Mouse (Mus musculus): ENCODE measurements around the gene Cerk. TPM values are rescaled to one million over a fixed set of nuclear protein-coding genes. Genes with fewer than 3 reads are reported as not detected.
A peak's percentile ranks its signal among the peaks of the same experiment; 100 is the strongest.
"Not testable (repeated sequence)": the region's sequence is repeated elsewhere in the genome, so short reads cannot be mapped to it uniquely, and the experiment has no call there.

Gene Cerk
- polyA plus RNA-seq, 1 experiment = 42.8 TPM

GRCm38 (mm10) chr15:86200169-86200568 lies 14.2 kb upstream of the Cerk start:
- no peak overlapping the region for H3K4me3 ChIP-seq (ENCODE audit: insufficient read depth, low read length)
- H3K27ac ChIP-seq (ENCODE audit: insufficient read depth, low read length) = no peak overlapping the region
- TF ChIP-seq CTCF (IDR thresholded peaks at IDR 0.05; ENCODE audit: extremely low read depth, insufficient read depth, low read length) (no peak), POLR2A (IDR thresholded peaks at IDR 0.05; ENCODE audit: extremely low read depth, insufficient read depth, low read length) (no peak)
- peaks cover 4% of the 10 kb centered on the region; the same call in 1 of the 2 replicates for H3K4me1 ChIP-seq (ENCODE audit: control insufficient read depth, insufficient read depth, low read length)

GRCm38 (mm10) chr15:86199482-86199881 lies 13.5 kb upstream of the Cerk start:
- Histone ChIP-seq H3K4me3 (ENCODE audit: insufficient read depth, low read length) (no peak overlapping the region), H3K4me1 (ENCODE audit: control insufficient read depth, insufficient read depth, low read length) (peaks cover 4% of the 10 kb centered on the region; the same call in 1 of the 2 replicates), H3K27ac (ENCODE audit: insufficient read depth, low read length) (0 out of 2 replicates have a peak overlapping the region, but pooled peaks have one; percentile 34)
- TF ChIP-seq POLR2A (IDR thresholded peaks at IDR 0.05; ENCODE audit: extremely low read depth, insufficient read depth, low read length) = no peak
- no peak for TF ChIP-seq CTCF (IDR thresholded peaks at IDR 0.05; ENCODE audit: extremely low read depth, insufficient read depth, low read length)

- Histone ChIP-seq H3K27ac (ENCODE audit: insufficient read depth, low read length) (peak overlapping the region; percentile 59; the same call in 1 of the 2 replicates), H3K4me1 (ENCODE audit: control insufficient read depth, insufficient read depth, low read length) (peaks cover 4% of the 10 kb centered on the region; the same call in 1 of the 2 replicates), H3K4me3 (ENCODE audit: insufficient read depth, low read length) (no peak overlapping the region)
- TF ChIP-seq CTCF (IDR thresholded peaks at IDR 0.05; ENCODE audit: extremely low read depth, insufficient read depth, low read length) (no peak), POLR2A (IDR thresholded peaks at IDR 0.05; ENCODE audit: extremely low read depth, insufficient read depth, low read length) (no peak)
Observed at GRCm38 (mm10) chr15:86199052-86199451, 13.1 kb upstream of the Cerk start.

GRCm38 (mm10) chr15:86194676-86195453 lies 8.9 kb upstream of the Cerk start:
- H3K27ac ChIP-seq (ENCODE audit: insufficient read depth, low read length); H3K4me1 ChIP-seq (ENCODE audit: control insufficient read depth, insufficient read depth, low read length); H3K4me3 ChIP-seq (ENCODE audit: insufficient read depth, low read length): not testable (repeated sequence)

- Histone ChIP-seq H3K4me3 (ENCODE audit: insufficient read depth, low read length) (no peak overlapping the region), H3K4me1 (ENCODE audit: control insufficient read depth, insufficient read depth, low read length) (no peaks in the 10 kb centered on the region), H3K27ac (ENCODE audit: insufficient read depth, low read length) (no peak overlapping the region)
- TF ChIP-seq CTCF (IDR thresholded peaks at IDR 0.05; ENCODE audit: extremely low read depth, insufficient read depth, low read length) = no peak
- TF ChIP-seq POLR2A (IDR thresholded peaks at IDR 0.05; ENCODE audit: extremely low read depth, insufficient read depth, low read length) = no peak
Observed at GRCm38 (mm10) chr15:86191933-86192332, 6.0 kb upstream of the Cerk start.

- H3K4me1 ChIP-seq (ENCODE audit: control insufficient read depth, insufficient read depth, low read length) = peaks cover 3% of the 10 kb centered on the region
- TF ChIP-seq POLR2A (IDR thresholded peaks at IDR 0.05; ENCODE audit: extremely low read depth, insufficient read depth, low read length) = no peak
- H3K27ac ChIP-seq (ENCODE audit: insufficient read depth, low read length) = no peak overlapping the region
- no peak overlapping the region for H3K4me3 ChIP-seq (ENCODE audit: insufficient read depth, low read length)
Observed at GRCm38 (mm10) chr15:86191505-86191904, 5.6 kb upstream of the Cerk start.

- Histone ChIP-seq H3K4me1 (ENCODE audit: control insufficient read depth, insufficient read depth, low read length) (peaks cover 3% of the 10 kb centered on the region), H3K4me3 (ENCODE audit: insufficient read depth, low read length) (no peak overlapping the region), H3K27ac (ENCODE audit: insufficient read depth, low read length) (no peak overlapping the region)
- TF ChIP-seq POLR2A (IDR thresholded peaks at IDR 0.05; ENCODE audit: extremely low read depth, insufficient read depth, low read length) = no peak
Observed at GRCm38 (mm10) chr15:86190387-86190786, 4.4 kb upstream of the Cerk start.

DNA sequence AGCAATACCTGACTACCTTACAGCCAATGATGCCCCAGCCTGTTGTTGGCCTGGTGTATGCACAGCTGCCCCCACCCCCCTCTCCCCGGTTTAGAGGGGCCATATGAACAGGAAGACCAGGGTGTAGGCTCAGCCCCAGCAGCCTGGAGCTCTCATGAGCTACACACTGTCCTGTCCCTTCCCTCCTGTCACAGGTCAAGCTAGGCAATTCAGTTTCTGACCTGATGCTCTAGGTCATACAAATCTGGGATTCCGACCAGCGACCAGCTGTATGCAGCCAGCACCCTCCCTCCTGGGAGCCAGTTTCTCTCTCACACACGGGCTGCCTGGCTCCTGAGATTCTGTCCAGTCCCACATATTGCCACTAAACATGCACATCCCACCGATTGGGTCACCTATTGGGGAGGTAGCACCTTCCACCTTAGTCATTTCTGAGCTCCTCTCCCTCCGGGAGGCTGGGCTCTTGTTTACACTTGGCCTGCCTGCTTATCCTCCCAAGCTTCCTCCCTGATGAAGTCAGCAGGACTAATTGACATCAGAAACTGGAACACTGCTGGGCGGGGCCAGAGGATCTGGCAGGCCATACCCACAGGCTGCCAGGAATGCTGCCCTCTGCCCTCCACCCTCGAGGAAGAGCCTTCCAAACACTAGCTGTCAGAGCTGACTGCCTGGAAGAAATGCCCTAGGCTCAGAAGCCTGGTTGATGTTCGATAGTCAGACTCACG lies 3.0 kb upstream of the Cerk start:
- TF ChIP-seq POLR2A (IDR thresholded peaks at IDR 0.05; ENCODE audit: extremely low read depth, insufficient read depth, low read length) = no peak
- TF ChIP-seq CTCF (IDR thresholded peaks at IDR 0.05; ENCODE audit: extremely low read depth, insufficient read depth, low read length) = no peak
- H3K4me1 ChIP-seq (ENCODE audit: control insufficient read depth, insufficient read depth, low read length) = peaks cover 5% of the 10 kb centered on the region
- no peak overlapping the region for H3K4me3 ChIP-seq (ENCODE audit: insufficient read depth, low read length)
- peak overlapping the region; percentile 14; the same call in 1 of the 2 replicates for H3K27ac ChIP-seq (ENCODE audit: insufficient read depth, low read length)

GRCm38 (mm10) chr15:86188186-86188585 lies 2.2 kb upstream of the Cerk start:
- no peak for TF ChIP-seq POLR2A (IDR thresholded peaks at IDR 0.05; ENCODE audit: extremely low read depth, insufficient read depth, low read length)
- TF ChIP-seq CTCF (IDR thresholded peaks at IDR 0.05; ENCODE audit: extremely low read depth, insufficient read depth, low read length) = no peak
- H3K4me1 ChIP-seq (ENCODE audit: control insufficient read depth, insufficient read depth, low read length) = peaks cover 10% of the 10 kb centered on the region
- no peak overlapping the region for H3K4me3 ChIP-seq (ENCODE audit: insufficient read depth, low read length)
- peak overlapping the region; percentile 41; the same call in 1 of the 2 replicates for H3K27ac ChIP-seq (ENCODE audit: insufficient read depth, low read length)

DNA sequence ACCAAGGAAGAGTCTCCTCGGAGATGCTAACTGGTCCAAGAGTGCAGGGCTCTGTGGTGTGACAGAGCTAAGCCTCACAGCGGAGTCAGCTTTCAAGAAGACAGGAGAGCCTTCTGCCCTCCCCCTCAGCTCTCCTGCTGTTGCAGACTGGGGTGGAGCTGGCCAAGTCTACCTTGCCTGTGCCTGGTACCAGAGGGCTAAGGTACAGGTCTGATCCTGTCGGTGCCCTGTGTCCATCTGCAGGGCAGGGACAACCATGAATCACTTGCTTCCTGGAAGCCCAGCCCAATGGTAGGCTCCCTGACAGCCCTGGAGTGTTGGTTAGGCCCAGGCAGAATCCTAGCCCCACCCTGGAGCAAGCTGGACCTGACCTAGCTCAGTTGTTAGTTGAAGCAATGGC lies 745 bp upstream of the Cerk start:
- H3K4me1 ChIP-seq (ENCODE audit: control insufficient read depth, insufficient read depth, low read length) = peaks cover 12% of the 10 kb centered on the region
- peak; percentile 38; the same call in 1 of the 2 replicates for TF ChIP-seq POLR2A (IDR thresholded peaks at IDR 0.05; ENCODE audit: extremely low read depth, insufficient read depth, low read length)
- TF ChIP-seq CTCF (IDR thresholded peaks at IDR 0.05; ENCODE audit: extremely low read depth, insufficient read depth, low read length) = no peak
- H3K27ac ChIP-seq (ENCODE audit: insufficient read depth, low read length) = peak overlapping the region; percentile 96
- H3K4me3 ChIP-seq (ENCODE audit: insufficient read depth, low read length) = peak overlapping the region; percentile 89

Data from cortical plate, adult 2 months (tissue).